Mouse (Mus musculus): ENCODE data around the gene Stmn3. TPM values are rescaled to one million over a fixed set of nuclear protein-coding genes. Genes with fewer than 3 reads are reported as not detected.
"Not testable (repeated sequence)": the region's sequence is repeated elsewhere in the genome, so short reads cannot be mapped to it uniquely, and the experiment has no call there.

Gene Stmn3
- polyA plus RNA-seq, 1 experiment = not detected

- Histone ChIP-seq H3K27me3 (replicated peaks) (peaks cover 24% of the 10 kb centered on the region), H3K4me1 (peaks cover 21% of the 10 kb centered on the region), H3K36me3 (replicated peaks; ENCODE audit: low read length) (peaks cover 27% of the 10 kb centered on the region), H3K4me3 (replicated peaks) (peak within 1 kb of the TSS; percentile 94), H3K9me3 (no peaks in the 10 kb centered on the region)
- TF ChIP-seq FLI1 (IDR thresholded peaks at IDR 0.05; ENCODE audit: low read length) = peak; percentile 92; the same call in 1 of the 2 replicates
- no peak for TF ChIP-seq GATA1 (IDR thresholded peaks at IDR 0.05; ENCODE audit: borderline replicate concordance, low read length)
These were observed 5.2 kb upstream of the Stmn3 start, which contains the start of gene Rtel1 for GRCm38 (mm10) chr2:181319248-181320102. Rtel1 (plus strand) TSS chr2:181319739.

DNA sequence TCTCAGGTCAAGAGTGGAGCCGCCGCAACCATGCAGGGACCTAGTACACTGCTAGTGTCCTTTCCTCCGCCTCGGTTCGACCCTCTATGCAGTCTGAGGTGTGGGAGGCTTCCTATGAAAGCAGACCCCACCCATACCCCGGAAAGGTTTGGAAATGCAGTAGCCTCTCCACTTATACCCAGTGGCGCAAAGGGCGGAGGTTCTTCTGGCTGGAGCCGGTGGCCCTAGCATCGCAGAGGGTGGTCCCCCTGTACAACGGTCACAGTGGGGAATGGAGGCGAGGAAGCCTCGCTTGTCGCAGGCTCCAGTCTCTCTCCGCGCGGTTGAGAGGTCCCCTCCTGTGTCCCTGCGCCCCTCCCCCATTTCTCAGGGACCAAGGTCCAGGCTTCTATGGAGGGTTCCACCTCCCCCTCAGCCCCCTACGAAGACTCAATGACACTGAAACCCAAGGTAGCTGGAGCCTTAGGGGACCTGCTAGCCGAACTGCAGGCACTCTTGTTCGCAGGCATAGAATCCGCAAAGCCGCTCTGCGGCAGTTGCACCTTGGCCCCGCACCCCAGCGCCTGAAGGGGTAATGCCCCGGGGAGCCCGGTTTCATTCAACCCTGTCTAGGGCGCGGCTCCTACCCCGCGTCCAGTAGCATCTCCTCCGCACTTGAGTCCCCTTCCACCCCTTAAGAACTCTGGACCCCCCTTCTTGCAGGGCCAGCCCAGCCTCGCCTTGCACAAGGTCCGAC lies 788 bp downstream of the Stmn3 start:
- TF ChIP-seq FLI1 (IDR thresholded peaks at IDR 0.05; ENCODE audit: low read length) (no peak), GATA1 (IDR thresholded peaks at IDR 0.05; ENCODE audit: borderline replicate concordance, low read length) (no peak)
- peaks cover 68% of the 10 kb centered on the region for H3K27me3 ChIP-seq (replicated peaks)
- peak overlapping the region; percentile 70 for H3K4me3 ChIP-seq (replicated peaks)

DNA sequence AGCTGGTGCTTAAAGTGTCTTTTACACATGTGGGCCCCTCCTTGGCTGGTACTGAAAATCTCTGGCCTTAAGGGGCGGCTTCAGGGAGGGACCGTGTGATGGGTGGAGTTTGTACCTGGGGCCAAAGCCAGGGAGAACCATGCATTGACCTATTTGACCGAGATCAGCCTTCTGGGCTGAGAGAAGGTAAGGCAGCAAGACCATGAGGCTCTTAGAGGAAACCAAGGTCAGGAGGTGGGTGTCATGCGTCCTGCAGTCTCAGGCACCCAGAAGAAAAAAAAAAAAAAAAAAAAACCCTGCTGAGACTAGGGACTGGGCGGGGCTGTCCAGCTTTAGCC lies 1.3 kb downstream of the Stmn3 start:
- TF ChIP-seq FLI1 (IDR thresholded peaks at IDR 0.05; ENCODE audit: low read length) = no peak
- TF ChIP-seq GATA1 (IDR thresholded peaks at IDR 0.05; ENCODE audit: borderline replicate concordance, low read length) = no peak
- no peaks in the 10 kb centered on the region for H3K36me3 ChIP-seq (replicated peaks; ENCODE audit: low read length)
- no peaks in the 10 kb centered on the region; the same call in 1 of the 2 replicates for H3K9me3 ChIP-seq
- H3K4me1 ChIP-seq = peaks cover 14% of the 10 kb centered on the region
- H3K4me3 ChIP-seq (replicated peaks) = no peak overlapping the region
- H3K27me3 ChIP-seq (replicated peaks) = peaks cover 73% of the 10 kb centered on the region

More for the DNA sequence above, 788 bp downstream of the Stmn3 start:
- H3K9me3 ChIP-seq = no peaks in the 10 kb centered on the region; the same call in 1 of the 2 replicates
- peaks cover 14% of the 10 kb centered on the region for H3K4me1 ChIP-seq
- no peaks in the 10 kb centered on the region for H3K36me3 ChIP-seq (replicated peaks; ENCODE audit: low read length)

GRCm38 (mm10) chr2:181312435-181312834 lies 1.9 kb downstream of the Stmn3 start:
- Histone ChIP-seq H3K36me3 (replicated peaks; ENCODE audit: low read length) (no peaks in the 10 kb centered on the region), H3K4me3 (replicated peaks) (no peak overlapping the region), H3K27me3 (replicated peaks) (peaks cover 79% of the 10 kb centered on the region), H3K4me1 (peaks cover 14% of the 10 kb centered on the region), H3K9me3 (no peaks in the 10 kb centered on the region; the same call in 1 of the 2 replicates)
- TF ChIP-seq GATA1 (IDR thresholded peaks at IDR 0.05; ENCODE audit: borderline replicate concordance, low read length) (no peak), FLI1 (IDR thresholded peaks at IDR 0.05; ENCODE audit: low read length) (no peak)

DNA sequence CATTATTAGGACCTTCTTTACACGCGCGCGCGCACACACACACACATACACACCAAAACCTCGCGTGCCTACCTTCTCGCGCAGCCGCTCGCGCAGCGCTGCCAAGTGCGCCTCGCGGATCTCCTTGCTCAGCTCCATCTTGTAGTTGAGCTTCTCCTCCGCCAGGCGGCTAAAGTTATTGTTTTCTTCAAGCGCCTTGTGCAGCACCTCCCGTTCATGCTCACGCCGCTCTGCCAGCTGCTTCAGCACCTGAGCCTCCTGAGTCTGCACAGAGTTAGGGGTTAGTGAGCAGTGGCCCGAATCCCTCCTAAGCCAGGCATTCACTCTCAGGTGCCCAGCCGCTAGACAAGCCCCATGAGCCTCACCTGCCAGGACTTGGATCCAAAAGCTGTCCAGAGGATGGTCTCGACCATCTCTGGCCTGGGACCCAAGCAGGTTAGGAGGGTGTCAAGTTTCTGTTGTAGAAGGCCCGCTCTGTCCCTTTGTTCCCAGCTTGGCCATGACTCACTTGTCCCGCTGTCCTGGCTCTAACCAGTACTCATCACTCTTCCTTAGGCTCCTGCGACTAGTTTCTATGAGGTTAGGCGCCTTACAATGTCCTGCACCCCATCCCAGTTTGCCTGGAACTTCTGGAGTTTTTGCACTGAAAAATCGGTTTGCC lies 7.0 kb downstream of the Stmn3 start:
- H3K27me3 ChIP-seq (replicated peaks) = peaks cover 56% of the 10 kb centered on the region
- no peaks in the 10 kb centered on the region for H3K36me3 ChIP-seq (replicated peaks; ENCODE audit: low read length)
- TF ChIP-seq FLI1 (IDR thresholded peaks at IDR 0.05; ENCODE audit: low read length) (no peak), GATA1 (IDR thresholded peaks at IDR 0.05; ENCODE audit: borderline replicate concordance, low read length) (no peak)
- H3K4me1 ChIP-seq = peaks cover 5% of the 10 kb centered on the region; the same call in 1 of the 2 replicates
- H3K4me3 ChIP-seq (replicated peaks) = no peak overlapping the region
- no peaks in the 10 kb centered on the region for H3K9me3 ChIP-seq

DNA sequence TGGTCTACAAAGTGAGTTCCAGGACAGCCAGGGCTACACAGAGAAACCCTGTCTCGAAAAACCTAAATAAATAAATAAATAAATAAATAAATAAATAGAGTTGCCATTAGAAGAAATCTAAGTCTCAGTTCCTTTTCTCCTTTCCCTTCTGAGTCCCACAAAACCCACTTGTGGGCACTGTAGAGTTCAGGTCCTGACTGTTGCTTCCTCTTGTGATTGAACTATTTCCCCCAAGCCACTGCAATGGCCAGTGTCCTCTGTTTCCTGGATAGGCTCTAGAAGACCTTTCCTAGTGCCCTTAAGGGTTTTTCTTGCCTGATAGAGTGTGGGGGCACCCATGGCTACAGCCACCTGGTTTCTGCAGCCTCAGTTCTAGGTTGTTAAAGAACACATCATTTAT lies 9.4 kb downstream of the Stmn3 start:
- peaks cover 5% of the 10 kb centered on the region; the same call in 1 of the 2 replicates for H3K4me1 ChIP-seq
- no peak for TF ChIP-seq FLI1 (IDR thresholded peaks at IDR 0.05; ENCODE audit: low read length)
- no peak for TF ChIP-seq GATA1 (IDR thresholded peaks at IDR 0.05; ENCODE audit: borderline replicate concordance, low read length)

GRCm38 (mm10) chr2:181302041-181302440 lies 12.3 kb downstream of the Stmn3 start:
- Histone ChIP-seq H3K36me3 (replicated peaks; ENCODE audit: low read length) (peaks cover 22% of the 10 kb centered on the region), H3K9me3 (peaks cover 10% of the 10 kb centered on the region), H3K4me3 (replicated peaks) (no peak overlapping the region), H3K27me3 (replicated peaks) (peaks cover 20% of the 10 kb centered on the region), H3K4me1 (peaks cover 2% of the 10 kb centered on the region; the same call in 1 of the 2 replicates)
- TF ChIP-seq GATA1 (IDR thresholded peaks at IDR 0.05; ENCODE audit: borderline replicate concordance, low read length) (no peak), FLI1 (IDR thresholded peaks at IDR 0.05; ENCODE audit: low read length) (no peak)

More for the DNA sequence above, 9.4 kb downstream of the Stmn3 start:
- Histone ChIP-seq H3K36me3 (replicated peaks; ENCODE audit: low read length) (peaks cover 21% of the 10 kb centered on the region), H3K27me3 (replicated peaks) (peaks cover 40% of the 10 kb centered on the region), H3K9me3 (peaks cover 10% of the 10 kb centered on the region), H3K4me3 (replicated peaks) (no peak overlapping the region)

DNA sequence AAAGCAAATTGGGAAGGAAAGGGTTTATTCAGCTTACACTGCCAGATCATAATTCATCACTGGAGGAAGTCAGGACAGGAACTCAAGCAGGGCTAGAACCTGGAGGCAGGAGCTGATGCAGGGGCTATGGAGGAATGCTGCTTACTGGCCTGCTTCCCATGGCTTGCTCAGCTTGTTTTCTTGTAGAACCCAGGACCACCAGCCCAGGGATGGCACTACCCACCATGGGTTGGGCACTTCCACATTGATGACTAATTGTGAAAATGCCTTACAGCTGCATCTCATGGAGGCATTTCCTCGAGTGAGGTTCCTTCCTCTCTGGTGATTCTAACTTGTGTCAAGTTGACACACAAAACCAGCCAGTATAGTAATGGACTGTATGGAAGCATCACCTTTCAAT lies 23.4 kb downstream of the Stmn3 start:
- no peaks in the 10 kb centered on the region for H3K9me3 ChIP-seq
- peaks cover 31% of the 10 kb centered on the region for H3K4me1 ChIP-seq
- H3K27me3 ChIP-seq (replicated peaks) = no peaks in the 10 kb centered on the region
- H3K4me3 ChIP-seq (replicated peaks) = no peak overlapping the region
- no peak for TF ChIP-seq GATA1 (IDR thresholded peaks at IDR 0.05; ENCODE audit: borderline replicate concordance, low read length)
- no peak for TF ChIP-seq FLI1 (IDR thresholded peaks at IDR 0.05; ENCODE audit: low read length)
- peaks cover 12% of the 10 kb centered on the region for H3K36me3 ChIP-seq (replicated peaks; ENCODE audit: low read length)

GRCm38 (mm10) chr2:181288691-181289090 lies 25.6 kb downstream of the Stmn3 start:
- peak overlapping the region; percentile 95 for H3K4me3 ChIP-seq (replicated peaks)
- no peaks in the 10 kb centered on the region for H3K9me3 ChIP-seq
- no peaks in the 10 kb centered on the region for H3K27me3 ChIP-seq (replicated peaks)
- TF ChIP-seq GATA1 (IDR thresholded peaks at IDR 0.05; ENCODE audit: borderline replicate concordance, low read length) = no peak
- no peak for TF ChIP-seq FLI1 (IDR thresholded peaks at IDR 0.05; ENCODE audit: low read length)
- peaks cover 32% of the 10 kb centered on the region for H3K4me1 ChIP-seq
- peaks cover 17% of the 10 kb centered on the region for H3K36me3 ChIP-seq (replicated peaks; ENCODE audit: low read length)

GRCm38 (mm10) chr2:181287958-181288350 lies 26.3 kb downstream of the Stmn3 start, which contains the start of gene Gmeb2:
Gmeb2 (minus strand) TSS chr2:181288035.
- peaks cover 21% of the 10 kb centered on the region for H3K36me3 ChIP-seq (replicated peaks; ENCODE audit: low read length)
- not testable (repeated sequence) for H3K9me3 ChIP-seq

More at GRCm38 (mm10) chr2:181287958-181288350, 26.3 kb downstream of the Stmn3 start, which contains the start of gene Gmeb2:
- Histone ChIP-seq H3K4me1 (peaks cover 36% of the 10 kb centered on the region), H3K4me3 (replicated peaks) (peak within 1 kb of the TSS; percentile 97)
- H3K27me3 ChIP-seq (replicated peaks) = not testable (repeated sequence)
